Mouse (Mus musculus) right cerebral cortex, adult 2 months (tissue): ENCODE results near the gene Rps2.
A peak's percentile ranks its signal among the peaks of the same experiment; 100 is the strongest.
"Not testable (repeated sequence)": the region's sequence is repeated elsewhere in the genome, so short reads cannot be mapped to it uniquely, and the experiment has no call there.

Experiments
- DNase-seq, 2 experiments: peaks; one replicate each; pipeline ENCODE4 v3.0.0; 2021 to 2022; ENCODE audit warnings: low spot score in 2 of 2

Rps2 gene

DNA sequence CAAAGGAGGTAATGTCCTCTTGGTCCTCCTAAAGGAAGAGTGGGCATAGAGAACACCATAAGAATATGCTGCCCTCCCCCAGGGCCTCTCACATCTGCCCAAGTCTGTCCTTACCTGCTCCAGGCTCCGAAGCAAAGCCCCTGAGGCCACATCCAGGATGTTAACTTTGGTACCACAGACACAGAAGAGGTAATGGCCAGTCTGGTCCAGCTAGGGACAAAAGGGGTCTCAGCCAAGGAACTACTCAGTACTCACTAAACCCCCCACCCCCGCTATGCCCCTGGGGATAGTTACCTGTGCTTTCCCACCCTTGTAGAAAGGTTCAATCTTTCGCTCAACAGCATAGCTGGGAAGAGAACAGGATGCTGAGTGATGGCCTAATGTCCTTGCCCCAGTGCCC, 12.1 kb upstream of the Rps2 start:
- no peak for DNase-seq

- peak; percentile 97 to 98 for DNase-seq
Observed at GRCm38 (mm10) chr17:24706982-24707800, 10.7 kb upstream of the Rps2 start, which contains the start of gene Tbl3. TSS of gene Tbl3 (minus strand) at chr17:24707660.

DNA sequence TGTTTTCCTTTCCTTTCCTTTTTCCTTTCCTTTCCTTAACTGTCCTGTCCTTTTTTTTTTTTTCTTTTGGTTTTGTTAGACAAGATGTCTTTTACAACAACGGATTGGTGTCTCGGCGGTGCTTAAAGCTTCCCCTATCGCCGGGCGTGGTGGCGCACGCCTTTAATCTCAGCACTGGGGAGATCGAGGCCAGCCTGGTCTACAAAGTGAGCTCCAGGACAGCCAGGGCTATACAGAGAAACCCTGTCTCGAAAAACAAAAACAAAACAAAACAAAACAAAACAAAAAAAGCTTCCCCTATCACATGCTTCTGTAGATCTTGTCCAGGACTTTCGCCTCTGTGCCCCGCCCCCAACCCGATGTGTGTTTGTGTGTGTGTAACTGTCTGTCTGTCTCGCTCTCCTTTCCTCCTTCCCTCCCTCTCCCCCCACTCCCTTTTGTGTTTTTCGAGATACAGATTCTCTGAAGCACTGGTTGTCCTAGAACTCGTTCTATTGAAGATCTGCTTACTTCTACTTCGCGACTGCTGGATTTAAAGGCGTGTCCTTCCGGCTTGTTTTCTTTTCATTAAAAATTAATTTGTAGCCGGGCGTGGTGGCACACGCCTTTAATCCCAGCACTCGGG, 10.0 kb upstream of the Rps2 start:
- peak in 1 of 2 experiments; percentile 25 for DNase-seq

- no peak for DNase-seq
Observed at GRCm38 (mm10) chr17:24708646-24709045, 9.3 kb upstream of the Rps2 start.

DNA sequence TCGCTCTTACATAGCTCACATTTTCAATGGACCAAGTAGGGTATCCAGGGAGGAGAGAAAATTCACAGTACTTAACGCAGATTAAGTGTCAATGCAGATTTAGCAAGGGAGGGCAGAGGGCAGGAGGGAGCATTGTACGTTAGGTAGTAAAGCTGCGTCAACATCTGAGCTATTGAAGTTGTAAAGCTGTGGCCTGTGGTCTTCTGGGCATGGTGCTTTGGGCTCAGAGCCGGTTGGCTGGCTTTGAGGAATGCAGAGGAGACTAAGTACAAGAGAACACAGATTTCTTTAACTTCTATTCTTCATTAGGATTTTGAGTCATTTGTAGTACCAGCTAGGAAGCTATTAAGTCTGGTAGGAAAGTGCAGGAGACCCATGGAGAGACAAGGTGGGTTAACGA, 2.4 kb upstream of the Rps2 start:
- no peak for DNase-seq

GRCm38 (mm10) chr17:24716166-24716682, 1.7 kb upstream of the Rps2 start:
- no peak for DNase-seq

- not testable (repeated sequence) for DNase-seq
Observed at GRCm38 (mm10) chr17:24718938-24719337, 1.0 kb downstream of the Rps2 start.

DNA sequence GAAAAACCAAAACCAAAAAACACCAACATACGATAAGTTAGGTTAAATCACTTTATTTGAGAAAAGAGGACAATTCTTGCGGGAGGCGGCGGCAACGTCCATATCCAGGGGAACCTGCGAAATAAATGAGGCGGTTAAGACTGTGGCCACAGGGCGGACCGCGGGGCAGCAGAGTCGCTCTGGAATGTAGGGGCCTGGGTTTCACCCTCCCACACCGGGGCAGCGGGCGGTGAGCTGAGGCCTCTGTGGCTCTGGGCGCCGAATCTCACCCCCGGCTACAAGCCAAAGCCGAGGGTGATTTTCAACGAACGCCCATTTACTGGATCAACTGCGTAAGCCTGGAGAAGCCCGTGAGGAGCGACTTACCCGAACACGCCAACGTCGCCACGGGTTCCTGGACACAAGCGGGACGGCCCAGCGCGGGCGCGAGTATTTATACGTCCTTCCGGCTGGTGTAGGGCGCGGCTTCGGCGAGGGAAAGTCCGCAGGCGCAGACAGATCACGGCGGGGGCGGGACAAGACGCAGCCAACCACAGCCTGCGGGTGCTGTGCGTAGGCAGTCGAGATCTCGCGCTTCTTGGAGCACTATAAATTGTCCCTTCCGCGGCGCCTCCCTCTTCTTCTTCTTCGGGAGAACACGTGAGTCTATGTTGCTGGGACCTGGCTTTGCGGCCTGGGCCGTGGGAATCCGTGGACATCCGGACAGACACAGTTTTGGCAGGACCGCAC, 1.7 kb downstream of the Rps2 start:
- peak; percentile 99 for DNase-seq

GRCm38 (mm10) chr17:24720616-24721015, 2.7 kb downstream of the Rps2 start:
- peak in 1 of 2 experiments; percentile 13 for DNase-seq

DNA sequence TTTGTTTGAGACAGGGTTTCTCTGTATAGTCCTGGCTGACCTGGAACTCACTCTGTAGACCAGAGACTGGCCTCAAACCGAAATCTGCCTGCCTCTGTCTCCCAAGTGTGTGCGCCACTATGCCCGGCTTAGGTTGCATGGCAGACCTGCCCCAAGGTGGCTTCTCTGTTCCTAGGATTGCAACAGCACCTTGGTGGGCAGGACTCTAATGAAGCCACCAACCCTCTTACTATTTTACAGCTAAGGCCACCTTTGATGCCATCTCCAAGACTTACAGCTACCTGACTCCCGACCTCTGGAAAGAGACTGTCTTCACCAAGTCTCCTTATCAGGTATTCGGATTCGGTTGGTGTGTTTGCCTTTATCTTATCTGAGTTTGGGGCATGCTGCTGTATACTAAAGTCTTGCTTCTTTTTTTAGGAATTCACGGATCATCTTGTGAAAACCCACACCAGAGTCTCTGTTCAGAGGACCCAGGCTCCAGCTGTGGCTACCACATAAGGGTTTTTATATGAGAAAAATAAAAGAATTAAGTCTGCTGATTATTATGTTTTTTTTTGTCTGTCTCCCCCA, 3.6 kb downstream of the Rps2 start:
- not testable (repeated sequence) for DNase-seq

DNA sequence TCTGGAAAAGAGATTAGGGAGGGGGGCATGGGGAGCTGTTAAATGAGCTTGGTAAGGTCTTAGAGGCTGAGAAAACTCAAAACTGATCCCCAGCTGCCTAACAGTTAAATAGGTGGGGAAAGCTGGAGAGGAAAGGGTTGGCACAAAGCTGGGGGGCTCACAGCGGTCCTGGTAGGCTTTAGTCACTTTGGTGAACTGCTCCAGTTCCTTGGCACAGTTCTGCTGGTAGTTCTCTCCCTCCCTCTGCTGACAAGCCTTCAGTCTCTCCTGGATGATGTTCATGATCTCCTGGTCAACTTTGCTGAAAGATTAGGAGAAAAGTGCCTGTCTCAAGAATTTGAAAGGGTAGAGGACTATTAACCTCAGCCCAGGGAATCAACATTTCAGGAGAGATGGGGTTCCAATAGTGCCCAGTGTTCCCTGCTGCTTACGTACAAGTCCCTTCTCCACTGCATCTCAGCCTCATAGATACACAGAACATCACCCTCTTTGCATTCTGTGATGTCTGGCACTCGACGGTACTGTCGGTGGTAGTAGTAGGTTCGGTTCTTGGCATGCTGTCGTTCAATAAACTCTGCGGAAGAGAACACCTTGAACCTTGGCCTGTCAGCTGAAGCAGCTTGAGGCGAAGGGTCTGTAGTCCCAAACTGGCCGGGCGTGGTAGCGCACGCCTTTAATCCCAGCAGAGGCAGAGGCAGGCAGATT, 4.5 kb downstream of the Rps2 start:
- no peak for DNase-seq

- no peak for DNase-seq
Observed at GRCm38 (mm10) chr17:24723122-24723880, 5.4 kb downstream of the Rps2 start.

- DNase-seq: no peak
Observed at GRCm38 (mm10) chr17:24723881-24724180, 5.9 kb downstream of the Rps2 start.

DNA sequence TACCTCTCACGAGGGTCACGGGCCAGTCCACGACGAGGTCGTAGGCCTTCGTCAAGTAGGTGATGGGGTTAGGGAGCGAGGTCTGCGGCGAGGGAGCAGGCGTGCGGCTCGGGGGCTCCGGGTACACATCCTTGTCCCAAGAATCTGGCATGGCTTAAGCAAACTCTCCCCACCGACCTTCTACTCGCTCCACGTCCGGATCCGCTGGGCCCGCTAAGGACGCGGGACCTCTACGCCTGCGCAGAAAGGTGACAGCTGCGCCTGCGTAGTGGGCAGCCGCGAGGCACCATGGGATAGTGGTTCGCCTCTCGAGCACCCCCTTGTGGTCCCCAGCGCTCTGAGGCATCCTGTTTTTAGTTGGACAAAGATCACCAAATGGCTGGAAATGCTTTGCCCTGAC, 6.3 kb downstream of the Rps2 start, which contains the start of gene Ndufb10:
Ndufb10 (minus strand) TSS at position 295 of the 400 bp plus-strand sequence.
- DNase-seq: peak; percentile 98

DNA sequence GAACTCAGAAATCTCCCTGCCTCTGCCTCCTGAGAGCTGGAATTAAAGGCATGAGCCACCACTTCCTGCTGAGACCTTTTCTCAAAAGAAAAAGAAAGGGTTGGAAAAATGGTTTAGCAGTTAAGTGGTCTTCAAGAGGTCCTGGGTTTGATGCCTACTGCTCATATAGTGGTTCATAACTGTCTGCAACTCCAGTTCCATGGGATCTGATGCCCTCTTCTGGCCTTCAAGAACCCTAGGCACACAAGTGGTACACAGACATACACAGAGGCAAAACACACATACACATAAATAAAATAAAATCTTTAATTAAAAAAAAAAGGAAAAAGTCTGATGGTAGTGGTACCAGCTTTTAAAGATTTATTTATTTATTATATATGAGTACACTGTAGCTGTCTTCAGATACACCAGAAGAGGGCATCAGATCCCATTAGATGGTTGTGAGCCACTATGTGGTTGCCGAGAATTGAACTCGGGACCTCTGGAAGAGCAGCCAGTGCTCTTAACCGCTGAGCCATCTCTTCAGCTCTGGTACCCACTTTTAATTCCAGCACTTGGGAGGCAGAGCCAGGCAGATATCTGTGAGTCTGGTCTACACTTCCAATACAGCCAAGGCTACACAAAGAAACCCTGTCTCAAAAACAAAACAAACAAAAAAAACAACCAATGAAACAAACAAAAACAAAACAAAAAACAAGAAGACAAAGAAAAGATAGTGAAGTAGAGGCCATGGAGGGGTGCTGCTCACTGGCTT, 7.9 kb downstream of the Rps2 start:
- DNase-seq: no peak

- no peak for DNase-seq
Observed at GRCm38 (mm10) chr17:24727618-24728017, 9.7 kb downstream of the Rps2 start, which contains the start of gene Rpl3l. TSS of gene Rpl3l (plus strand) at chr17:24727820.

- no peak for DNase-seq
Observed at GRCm38 (mm10) chr17:24728184-24728583, 10.3 kb downstream of the Rps2 start.

- DNase-seq: no peak
Observed at GRCm38 (mm10) chr17:24729067-24729466, 11.2 kb downstream of the Rps2 start.

DNA sequence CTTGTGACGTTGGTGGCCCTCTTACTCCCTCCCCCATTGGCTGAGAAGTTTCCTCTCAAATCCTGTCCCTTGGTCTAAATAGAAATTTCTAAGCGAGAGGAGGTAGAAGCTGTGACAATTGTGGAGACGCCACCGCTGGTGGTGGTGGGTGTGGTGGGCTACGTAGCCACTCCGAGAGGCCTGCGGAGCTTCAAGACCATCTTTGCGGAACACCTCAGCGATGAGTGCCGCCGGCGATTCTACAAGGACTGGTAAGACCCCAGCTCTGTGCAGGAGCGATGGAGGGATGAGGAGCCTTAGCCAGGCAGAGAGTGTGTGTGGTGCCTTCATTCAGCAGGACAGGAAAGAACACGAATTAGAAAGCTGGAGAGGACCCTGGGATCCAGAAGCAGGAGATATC, 12.9 kb downstream of the Rps2 start:
- no peak for DNase-seq
